ENCODE assay signal across 8 mouse cellular contexts in the genomic region with DNA sequence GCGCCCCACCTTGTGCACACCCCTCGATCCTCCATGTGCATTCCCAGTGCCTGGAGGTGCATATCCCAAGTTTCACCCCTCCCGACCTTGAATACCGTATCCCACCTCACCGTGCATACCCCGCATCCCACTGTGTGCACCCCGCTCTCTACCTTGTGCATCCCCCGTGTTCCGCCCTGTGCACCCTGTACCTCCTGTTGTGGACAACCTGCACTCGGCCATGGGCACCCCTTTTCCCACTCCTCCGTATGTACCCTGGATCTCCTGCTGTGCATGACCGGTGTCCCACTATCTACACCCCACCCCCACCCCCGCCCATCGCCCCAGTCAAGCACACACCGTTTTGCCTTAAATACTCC. TPM values are rescaled to one million over a fixed set of nuclear protein-coding genes. Genes with fewer than 3 reads are reported as not detected.
A peak's percentile ranks its signal among the peaks of the same experiment; 100 is the strongest.
DNase-seq lines count a peak whose midpoint lies in the region; ATAC-seq and TF ChIP-seq lines count a peak whose summit lies in the region.

No protein-coding gene starts in this region.

- ATAC-seq in heart, embryonic 12.5 days (ENCODE audit: insufficient number of reproducible peaks, low FRiP score), result 0 out of 2 replicates have a peak, but pooled peaks have one; percentile 3
- no peak for ATAC-seq in G1E (ENCODE audit: extremely low read depth, insufficient number of reproducible peaks, low FRiP score, poor library complexity, severe bottlenecking)
- ATAC-seq in forebrain, embryonic 13.5 days, result peak; percentile 54
- ATAC-seq in liver, embryonic 13.5 days (ENCODE audit: low read depth), result peak; percentile 3; the same call in 1 of the 2 replicates
- ATAC-seq in activated CD4-positive, CD25-positive, alpha-beta regulatory T cell, adult 4 months, result no peak

- intact Hi-C loops in left cerebral cortex, postnatal 14 days (cut with DNase I), result loop anchor here (10.0 kb wide), 1 partner anchor 346 kb away; no protein-coding TSS in a partner anchor

- H3K4me3 ChIP-seq in heart, embryonic 12.5 days, result peak overlapping the region; percentile 85
- peak overlapping the region; percentile 87 for H3K4me3 ChIP-seq in G1E (ENCODE audit: low read depth, low read length)
- H3K4me3 ChIP-seq in forebrain, embryonic 13.5 days, result peak overlapping the region; percentile 74
- peak overlapping the region; percentile 75 for H3K4me3 ChIP-seq in liver, embryonic 13.5 days (replicated peaks)

- H3K27me3 ChIP-seq in heart, embryonic 12.5 days (replicated peaks), result no peaks in the 10 kb centered on the region; the same call in 1 of the 2 replicates
- H3K27me3 ChIP-seq in G1E (ENCODE audit: insufficient read depth, low read length), result no peaks in the 10 kb centered on the region
- no peaks in the 10 kb centered on the region for H3K27me3 ChIP-seq in forebrain, embryonic 13.5 days
- peaks cover 4% of the 10 kb centered on the region; the same call in 1 of the 2 replicates for H3K27me3 ChIP-seq in liver, embryonic 13.5 days

- WGBS in heart, embryonic 12.5 days, result 2% methylated on average over 15 of the region's 15 CpGs
- WGBS in forebrain, embryonic 13.5 days, result 1% methylated on average over 15 of the region's 15 CpGs
- WGBS in liver, embryonic 13.5 days (ENCODE audit: insufficient replicate concordance), result 4% methylated on average over 15 of the region's 15 CpGs

- H3K9ac ChIP-seq in heart, embryonic 12.5 days, result peak overlapping the region; percentile 94
- peak overlapping the region; percentile 85 for H3K9ac ChIP-seq in forebrain, embryonic 13.5 days
- H3K9ac ChIP-seq in liver, embryonic 13.5 days, result peak overlapping the region; percentile 83

- H3K9me3 ChIP-seq in heart, embryonic 12.5 days (replicated peaks), result no peaks in the 10 kb centered on the region
- no peaks in the 10 kb centered on the region for H3K9me3 ChIP-seq in G1E (replicated peaks)
- no peaks in the 10 kb centered on the region for H3K9me3 ChIP-seq in forebrain, embryonic 13.5 days (replicated peaks)
- no peaks in the 10 kb centered on the region for H3K9me3 ChIP-seq in liver, embryonic 13.5 days (replicated peaks)

- TF ChIP-seq CTCF in G1E (IDR thresholded peaks at IDR 0.05; ENCODE audit: low read depth, low read length), result no peak

- H3K4me2 ChIP-seq in heart, embryonic 12.5 days, result peak overlapping the region; percentile 94
- peak overlapping the region; percentile 94 for H3K4me2 ChIP-seq in forebrain, embryonic 13.5 days
- H3K4me2 ChIP-seq in liver, embryonic 13.5 days, result peak overlapping the region; percentile 98

- no peak for DNase-seq in heart, adult 9 months (ENCODE audit: low spot score in 2 of 2)
- no peak for DNase-seq in G1E (ENCODE audit: low spot score)
- DNase-seq in liver, embryonic 13.5 days, result no peak
- DNase-seq in left cerebral cortex, postnatal 14 days (ENCODE audit: low spot score in 2 of 2), result no peak
- DNase-seq in ovary, adult 18-20 months (ENCODE audit: low spot score), result no peak

- H3K36me3 ChIP-seq in heart, embryonic 12.5 days, result no peaks in the 10 kb centered on the region
- H3K36me3 ChIP-seq in G1E (replicated peaks), result peaks cover 6% of the 10 kb centered on the region
- H3K36me3 ChIP-seq in forebrain, embryonic 13.5 days (ENCODE audit: poor library complexity, severe bottlenecking), result no peaks in the 10 kb centered on the region
- H3K36me3 ChIP-seq in liver, embryonic 13.5 days, result no peaks in the 10 kb centered on the region

- no peak overlapping the region for H3K27ac ChIP-seq in heart, embryonic 12.5 days (ENCODE audit: poor library complexity, severe bottlenecking)
- no peak overlapping the region for H3K27ac ChIP-seq in forebrain, embryonic 13.5 days
- no peak overlapping the region for H3K27ac ChIP-seq in liver, embryonic 13.5 days

- peaks cover 9% of the 10 kb centered on the region for H3K4me1 ChIP-seq in heart, embryonic 12.5 days (replicated peaks)
- H3K4me1 ChIP-seq in G1E (ENCODE audit: insufficient read depth, low read depth, low read length), result peaks cover 20% of the 10 kb centered on the region
- peaks cover 10% of the 10 kb centered on the region for H3K4me1 ChIP-seq in forebrain, embryonic 13.5 days
- peaks cover 14% of the 10 kb centered on the region for H3K4me1 ChIP-seq in liver, embryonic 13.5 days (replicated peaks)

RNA-seq across cellular contexts. Expression of gene B3glct, which starts 0.9 kb away (rescaled TPM):
- 12.0 and 13.9 TPM in 2 replicates for polyA plus RNA-seq in heart, embryonic 12.5 days (2016; fragmentation: Nextera tagmentation; extraction: Ambion mirVana)
- total RNA-seq in G1E (2014; fragmentation: Nextera tagmentation) (15.4 and 18.1 TPM in 2 replicates), G1E (2017) (3.3 and 4.6 TPM in 2 replicates)
- 3.6 and 5.2 TPM in 2 replicates for polyA plus RNA-seq in G1E (2012)
- 12.4 and 12.8 TPM in 2 replicates for polyA plus RNA-seq in forebrain, embryonic 13.5 days (2015; fragmentation: Nextera tagmentation; extraction: Ambion mirVana)
- 4.5 and 5.8 TPM in 2 replicates for polyA plus RNA-seq in liver, embryonic 13.5 days (2015; fragmentation: Nextera tagmentation; extraction: Ambion mirVana)
- polyA plus RNA-seq in activated CD4-positive, CD25-positive, alpha-beta regulatory T cell, adult 4 months (2017; shearing (Covaris generic)), result 1 to 10 TPM; 2.4 to 2.9 TPM
- total RNA-seq in left cerebral cortex, postnatal 14 days (2021), result 10 to 100 TPM; 16.6 to 19.3 TPM

RNA-seq across cellular contexts. Expression of gene Hsph1, which starts 42.8 kb away (rescaled TPM):
- 42.4 and 43.6 TPM in 2 replicates for polyA plus RNA-seq in heart, embryonic 12.5 days (2016; fragmentation: Nextera tagmentation; extraction: Ambion mirVana)
- total RNA-seq in G1E (2014; fragmentation: Nextera tagmentation), result 75.9 and 79.0 TPM in 2 replicates
- 22.5 and 30.2 TPM in 2 replicates for total RNA-seq in G1E (2017)
- 113 and 145 TPM in 2 replicates for polyA plus RNA-seq in G1E (2012)
- 108 and 109 TPM in 2 replicates for polyA plus RNA-seq in forebrain, embryonic 13.5 days (2015; fragmentation: Nextera tagmentation; extraction: Ambion mirVana)
- 45.2 and 60.6 TPM in 2 replicates for polyA plus RNA-seq in liver, embryonic 13.5 days (2015; fragmentation: Nextera tagmentation; extraction: Ambion mirVana)
- 10 to 100 TPM; 25.6 to 27.9 TPM for polyA plus RNA-seq in activated CD4-positive, CD25-positive, alpha-beta regulatory T cell, adult 4 months (2017; shearing (Covaris generic))
- 100 to 1,000 TPM; 251 to 280 TPM for total RNA-seq in left cerebral cortex, postnatal 14 days (2021)

Comparison
In these comparisons a context has a peak if more than half of its experiments do, and no peak if none do; other contexts are left out.
1. ATAC-seq: peak in heart, embryonic 12.5 days (single experiment), forebrain, embryonic 13.5 days (single experiment) and liver, embryonic 13.5 days (single experiment); none in G1E (single experiment) and activated CD4-positive, CD25-positive, alpha-beta regulatory T cell, adult 4 months (single experiment).
2. Peak in every context shown above with its lines, with median percentiles within 50 percentile points of each other: H3K4me2 ChIP-seq, H3K4me3 ChIP-seq and H3K9ac ChIP-seq.